Mouse (Mus musculus) liver, embryonic 13.5 days (tissue): ENCODE results near the gene BC037034. TPM values are rescaled to one million over a fixed set of nuclear protein-coding genes. Genes with fewer than 3 reads are reported as not detected.
"Not testable (repeated sequence)": the region's sequence is repeated elsewhere in the genome, so short reads cannot be mapped to it uniquely, and the experiment has no call there.

Source experiments
- ATAC-seq: fragments of 200-750 bp; cut with Nextera tagmentation; 2 replicates; pipeline ENCODE4 v1.8.0; 2017; ENCODE audit warnings: low read depth, mild to moderate bottlenecking, moderate number of reproducible peaks, moderate library complexity
- DNase-seq: peaks from one replicate; pipeline ENCODE4 v3.0.0; 2022
- H3K27ac ChIP-seq: fragments of 300-500 bp; sonication (generic); 2 replicates; pipeline ENCODE4 v1.5.1; 2015; ENCODE audit warnings: moderate library complexity, mild to moderate bottlenecking, inconsistent platforms
- H3K27me3 ChIP-seq: fragments of 300-500 bp; sonication (generic); 2 replicates; pipeline ENCODE4 v1.6.1; 2015; ENCODE audit warnings: mild to moderate bottlenecking, inconsistent platforms
- H3K36me3 ChIP-seq: fragments of 300-500 bp; sonication (generic); 2 replicates; pipeline ENCODE4 v1.6.1; 2015; ENCODE audit warnings: mild to moderate bottlenecking, inconsistent platforms
- H3K4me1 ChIP-seq: fragments of 300-500 bp; sonication (generic); replicated peaks from 2 replicates; pipeline ENCODE4 v1.6.1; 2015; ENCODE audit warnings: inconsistent platforms
- H3K4me2 ChIP-seq: fragments of 300-500 bp; sonication (generic); 2 replicates; pipeline ENCODE4 v1.6.1; 2015; ENCODE audit warnings: inconsistent platforms, mild to moderate bottlenecking, moderate library complexity
- H3K4me3 ChIP-seq: fragments of 300-500 bp; sonication (generic); replicated peaks from 2 replicates; pipeline ENCODE4 v1.5.1; 2015; ENCODE audit warnings: mild to moderate bottlenecking, inconsistent platforms
- H3K9ac ChIP-seq: fragments of 300-500 bp; sonication (generic); 2 replicates; pipeline ENCODE4 v1.6.1; 2015; ENCODE audit warnings: mild to moderate bottlenecking, inconsistent platforms
- H3K9me3 ChIP-seq: fragments of 300-500 bp; sonication (generic); replicated peaks from 2 replicates; pipeline ENCODE4 v1.6.1; 2016; ENCODE audit warnings: inconsistent platforms
- WGBS: fragments of 180-500 bp; shearing (Covaris S2); methylation state at CpG from one replicate; pipeline ENCODE4 v1.1.7; 2015; ENCODE audit not compliant: insufficient replicate concordance; 5-methylcytosine and 5-hydroxymethylcytosine counted together
- polyA plus RNA-seq: library from polyadenylated mRNA; unstranded; fragments of >200 nt; fragmentation: Nextera tagmentation; extraction: Ambion mirVana; gene quantifications from 2 replicates; pipeline ENCODE4 v1.2.1, GENCODE M21; 2015

Gene BC037034
- polyA plus RNA-seq, 1 experiment from 2014 or later: 3.6 TPM

DNA sequence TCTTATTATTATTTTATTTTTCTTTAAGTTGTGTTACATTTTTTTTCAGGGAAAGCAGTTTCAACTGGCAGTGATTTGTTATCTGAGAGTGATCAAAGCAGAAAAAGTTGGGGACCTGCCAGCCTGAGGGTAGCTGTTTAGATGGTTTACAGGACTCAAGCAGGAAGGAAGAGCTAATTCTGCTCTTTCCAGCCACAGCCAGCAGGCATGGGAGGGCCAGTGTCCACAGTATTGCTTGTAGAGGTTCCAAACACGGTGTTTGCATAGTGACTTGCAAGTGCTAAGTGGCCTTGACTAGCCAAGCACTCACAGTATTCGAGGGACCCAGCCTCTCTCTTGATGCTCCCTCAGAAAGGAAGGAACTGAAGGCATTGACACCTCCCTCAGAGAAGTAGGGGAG is 22.3 kb downstream of the BC037034 start:
- Histone ChIP-seq H3K4me2 (no peak overlapping the region), H3K27ac (no peak overlapping the region), H3K4me1 (no peaks in the 10 kb centered on the region), H3K27me3 (no peaks in the 10 kb centered on the region), H3K9ac (no peak overlapping the region), H3K9me3 (no peaks in the 10 kb centered on the region), H3K36me3 (no peaks in the 10 kb centered on the region), H3K4me3 (no peak overlapping the region)
- DNase-seq (no peak), ATAC-seq (no peak)
- WGBS: 11% methylated on average over 2 of the region's 2 CpGs

DNA sequence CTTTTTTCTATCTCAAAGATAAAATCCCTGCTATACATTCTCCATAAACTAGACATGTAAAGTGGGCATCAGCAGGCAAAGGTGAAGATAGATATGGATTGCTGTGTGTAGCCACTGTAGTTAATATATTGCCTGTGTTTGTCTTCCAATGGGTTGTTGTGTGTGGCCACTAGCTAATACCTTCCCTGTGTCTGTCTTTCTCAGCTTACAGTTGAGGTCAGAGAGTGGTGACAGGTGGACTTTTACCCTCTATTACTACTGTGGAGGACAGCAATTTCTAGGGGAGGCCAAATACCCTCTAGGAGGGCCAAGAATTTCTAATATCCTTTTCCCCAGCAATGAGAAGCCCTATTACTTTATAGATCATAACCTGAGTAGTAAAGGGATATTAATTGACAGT is 29.6 kb downstream of the BC037034 start:
- Histone ChIP-seq H3K4me1 (no peaks in the 10 kb centered on the region), H3K9me3 (no peaks in the 10 kb centered on the region), H3K4me3 (no peak overlapping the region), H3K36me3 (no peaks in the 10 kb centered on the region), H3K27me3 (no peaks in the 10 kb centered on the region), H3K27ac (no peak overlapping the region), H3K9ac (no peak overlapping the region), H3K4me2 (no peak overlapping the region)
- ATAC-seq: no peak
- DNase-seq: no peak

DNA sequence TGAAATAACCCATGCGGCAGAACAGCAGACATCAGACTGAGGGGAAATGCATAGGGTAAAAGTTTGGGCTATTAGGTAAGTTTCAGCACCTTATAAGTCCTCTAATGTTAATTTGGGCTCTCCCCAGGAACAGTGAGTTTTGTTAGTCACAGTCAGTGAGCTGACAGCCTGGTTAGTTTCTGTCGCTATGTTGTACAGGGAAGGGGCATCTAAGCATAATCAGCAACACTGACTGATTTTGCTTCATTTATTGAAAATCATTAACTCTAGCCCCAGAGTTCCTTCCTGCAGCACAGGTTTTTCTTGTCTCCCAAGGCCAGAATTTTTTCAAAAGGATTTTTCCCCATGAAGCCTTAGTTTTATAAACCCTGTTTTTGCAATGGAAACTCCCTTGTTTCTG is 30.1 kb downstream of the BC037034 start:
- ATAC-seq (no peak), DNase-seq (no peak)
- 80% methylated on average over 2 of the region's 2 CpGs for WGBS
- Histone ChIP-seq H3K27me3 (no peaks in the 10 kb centered on the region), H3K9ac (no peak overlapping the region), H3K4me3 (no peak overlapping the region), H3K9me3 (no peaks in the 10 kb centered on the region), H3K4me2 (no peak overlapping the region), H3K36me3 (no peaks in the 10 kb centered on the region), H3K27ac (no peak overlapping the region), H3K4me1 (no peaks in the 10 kb centered on the region)

DNA sequence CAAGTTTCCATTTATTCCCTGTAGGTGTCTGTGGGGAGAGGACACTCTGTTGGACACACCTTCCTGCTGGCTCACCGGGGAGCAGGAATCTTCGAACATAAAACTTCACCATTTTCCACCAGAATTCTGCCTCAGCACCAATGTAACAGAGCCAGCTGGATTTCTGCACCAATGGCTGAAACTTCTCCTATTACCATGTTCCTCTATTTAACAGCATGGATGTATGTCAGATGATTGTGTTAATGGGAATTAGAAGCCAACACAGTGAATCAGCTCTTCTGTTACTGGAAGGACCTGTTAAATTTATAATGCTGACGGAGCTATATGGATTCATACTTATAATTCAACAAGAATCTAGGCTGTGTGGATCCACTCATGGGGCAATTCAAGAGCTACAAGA is 34.3 kb downstream of the BC037034 start:
- H3K27ac ChIP-seq: no peak overlapping the region
- 78% methylated on average over 3 of the region's 3 CpGs for WGBS
- H3K4me3 ChIP-seq: no peak overlapping the region
- H3K9me3 ChIP-seq: no peaks in the 10 kb centered on the region
- no peak overlapping the region for H3K9ac ChIP-seq
- no peak overlapping the region for H3K4me2 ChIP-seq
- ATAC-seq (no peak), DNase-seq (no peak)
- no peaks in the 10 kb centered on the region for H3K36me3 ChIP-seq
- no peaks in the 10 kb centered on the region for H3K4me1 ChIP-seq
- H3K27me3 ChIP-seq: no peaks in the 10 kb centered on the region

DNA sequence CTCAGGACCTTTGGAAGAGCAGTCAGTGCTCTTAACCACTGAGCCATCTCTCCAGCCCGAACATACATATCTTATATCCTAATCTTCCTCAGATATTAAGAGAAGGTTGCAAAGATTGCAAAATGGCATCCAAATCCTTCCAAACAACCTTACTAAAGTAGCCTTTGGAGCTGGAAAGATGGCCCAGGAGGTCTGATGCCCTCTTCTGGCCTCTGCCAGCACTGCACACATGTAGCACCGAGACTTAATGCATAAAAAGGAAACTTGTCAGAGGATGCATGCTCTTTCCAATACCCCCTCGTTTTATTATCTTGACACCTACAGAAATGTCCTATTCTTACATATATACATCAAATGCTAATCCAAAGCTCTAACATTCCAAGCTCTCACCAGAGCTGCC is 35.8 kb downstream of the BC037034 start:
- no peak for ATAC-seq
- WGBS: 34% methylated on average over 3 of the region's 3 CpGs
- H3K36me3 ChIP-seq: no peaks in the 10 kb centered on the region
- H3K9ac ChIP-seq: no peak overlapping the region
- H3K27ac ChIP-seq: no peak overlapping the region
- H3K4me2 ChIP-seq: no peak overlapping the region
- no peaks in the 10 kb centered on the region for H3K27me3 ChIP-seq
- H3K4me3 ChIP-seq: no peak overlapping the region
- no peaks in the 10 kb centered on the region for H3K4me1 ChIP-seq
- no peak for DNase-seq
- no peaks in the 10 kb centered on the region for H3K9me3 ChIP-seq

DNA sequence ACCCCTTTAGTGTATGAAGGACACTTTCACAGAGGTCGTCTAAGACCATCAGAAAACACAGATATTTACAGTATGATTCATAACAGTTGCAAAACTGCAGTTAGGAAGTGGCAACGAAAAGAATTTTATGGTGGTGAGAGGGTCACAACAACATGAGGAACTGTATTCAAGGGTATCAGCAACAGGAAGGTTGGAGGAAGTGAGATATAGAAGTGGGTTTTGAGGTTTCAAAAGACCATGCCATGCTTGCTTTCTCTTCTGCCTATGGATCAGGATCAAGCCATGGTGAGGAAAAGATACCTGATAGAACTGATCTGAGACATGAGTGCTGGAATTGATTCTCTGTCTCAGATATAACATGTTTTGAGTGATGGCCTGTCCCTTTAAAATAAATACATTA is 36.5 kb downstream of the BC037034 start:
- DNase-seq (no peak), ATAC-seq (no peak)
- Histone ChIP-seq H3K27me3 (no peaks in the 10 kb centered on the region), H3K4me1 (no peaks in the 10 kb centered on the region), H3K4me3 (no peak overlapping the region), H3K4me2 (no peak overlapping the region), H3K9ac (no peak overlapping the region), H3K36me3 (no peaks in the 10 kb centered on the region), H3K27ac (no peak overlapping the region), H3K9me3 (no peaks in the 10 kb centered on the region)
- WGBS: 5% methylated on average over 2 of the region's 2 CpGs

DNA sequence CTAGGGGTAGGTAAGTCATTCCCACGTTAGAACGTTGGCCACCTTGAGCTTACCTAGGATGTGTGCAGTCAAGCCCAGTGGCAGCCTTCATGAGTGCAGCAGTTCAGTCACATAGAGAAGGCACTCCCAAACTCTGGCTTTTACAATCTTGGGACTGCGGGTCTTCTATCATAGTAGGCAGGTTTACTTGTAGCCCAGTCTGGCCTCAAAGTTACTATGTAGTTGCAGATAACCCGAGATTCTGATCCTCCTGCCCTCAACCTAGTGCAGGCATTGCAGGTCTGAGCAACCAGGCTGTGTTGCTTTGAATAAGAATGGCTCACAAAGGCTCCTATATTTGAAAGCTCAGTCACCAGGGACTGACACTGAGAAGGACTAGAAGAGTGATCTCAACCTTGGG is 37.3 kb downstream of the BC037034 start:
- 31% methylated on average over 4 of the region's 4 CpGs for WGBS
- Histone ChIP-seq H3K4me3 (no peak overlapping the region), H3K4me2 (no peak overlapping the region), H3K27me3 (no peaks in the 10 kb centered on the region), H3K9ac (no peak overlapping the region), H3K4me1 (no peaks in the 10 kb centered on the region), H3K27ac (no peak overlapping the region), H3K36me3 (no peaks in the 10 kb centered on the region), H3K9me3 (no peaks in the 10 kb centered on the region)
- DNase-seq (no peak), ATAC-seq (no peak)

DNA sequence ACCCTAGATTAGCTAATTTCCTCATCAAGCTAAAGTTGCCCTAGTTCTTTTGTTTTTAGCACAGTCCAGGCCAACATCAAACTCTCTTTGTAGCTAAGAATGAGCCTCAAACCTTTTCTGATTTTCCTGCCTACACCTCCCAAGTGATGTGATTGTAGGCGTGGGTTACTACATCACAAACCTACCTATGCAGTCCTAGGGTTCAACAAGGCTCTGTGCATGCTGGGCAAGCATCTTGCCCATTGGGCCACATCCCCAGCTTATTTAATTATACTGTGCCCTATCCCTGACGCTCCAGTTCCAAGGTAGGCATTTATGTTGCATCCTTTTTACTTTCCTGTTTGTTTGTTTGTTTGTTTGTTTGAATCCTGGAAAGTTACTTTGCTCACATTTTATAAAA is 38.1 kb downstream of the BC037034 start, which contains the start of gene Nxpe5:
TSS of gene Nxpe5 (plus strand) at position 199 of the 400 bp plus-strand sequence.
- WGBS: 48% methylated on average over 2 of the region's 2 CpGs

DNA sequence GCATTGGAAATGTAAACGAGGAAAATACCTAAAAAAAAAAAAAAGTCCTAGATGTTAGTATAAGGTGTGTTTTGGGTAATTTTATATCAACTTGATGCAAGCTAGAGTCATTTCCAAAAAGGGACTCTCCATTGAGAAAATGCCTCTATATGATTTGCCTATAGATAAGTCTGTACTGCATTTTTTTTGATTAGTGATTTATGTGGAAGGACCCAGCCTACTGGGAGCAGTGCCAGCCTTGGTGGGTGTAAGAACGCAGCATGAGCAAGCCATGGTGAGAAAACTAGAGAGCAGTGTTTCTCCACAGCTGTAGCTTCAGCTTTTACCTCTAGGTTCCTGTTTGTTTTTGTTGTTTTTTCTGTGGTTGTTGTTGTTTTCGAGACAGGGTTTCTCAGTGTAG is 40.5 kb downstream of the BC037034 start:
- Histone ChIP-seq H3K36me3 (no peaks in the 10 kb centered on the region), H3K27me3 (no peaks in the 10 kb centered on the region), H3K9ac (no peak overlapping the region), H3K4me2 (no peak overlapping the region), H3K9me3 (no peaks in the 10 kb centered on the region), H3K27ac (no peak overlapping the region), H3K4me3 (no peak overlapping the region), H3K4me1 (no peaks in the 10 kb centered on the region)
- WGBS: 46% methylated on average over 3 of the region's 3 CpGs
- no peak for DNase-seq
- ATAC-seq: no peak

More for the DNA sequence above, 38.1 kb downstream of the BC037034 start, which contains the start of gene Nxpe5:
- Histone ChIP-seq H3K36me3 (no peaks in the 10 kb centered on the region), H3K9me3 (no peaks in the 10 kb centered on the region), H3K4me3 (no peak within 1 kb of the TSS), H3K4me2 (no peak within 1 kb of the TSS), H3K27ac (no peak within 1 kb of the TSS), H3K9ac (no peak within 1 kb of the TSS), H3K27me3 (no peaks in the 10 kb centered on the region), H3K4me1 (no peaks in the 10 kb centered on the region)
- ATAC-seq (no peak), DNase-seq (no peak)

DNA sequence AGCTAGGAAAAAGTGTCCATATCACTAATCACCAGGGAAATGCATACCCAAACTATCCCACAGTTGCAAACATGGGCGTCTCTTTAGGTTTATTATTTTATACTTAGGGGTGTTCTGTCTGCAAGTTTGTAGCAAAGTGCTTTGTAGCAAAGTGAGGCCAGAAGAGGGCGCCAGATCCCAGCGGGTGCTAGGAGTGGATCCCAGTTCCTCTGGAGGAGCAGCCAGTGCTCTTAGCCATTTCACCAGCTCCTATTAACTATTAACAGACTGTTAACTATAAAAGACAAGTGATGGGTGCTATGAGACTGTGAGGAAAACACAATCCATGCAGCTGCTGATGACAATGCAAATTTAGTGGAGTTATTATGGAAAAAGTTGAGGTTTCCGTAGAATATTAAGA is 41.7 kb downstream of the BC037034 start:
- ATAC-seq (0 out of 2 replicates have a peak, but pooled peaks have one; percentile 36), DNase-seq (peak; percentile 51)
- Histone ChIP-seq H3K4me1 (no peaks in the 10 kb centered on the region), H3K4me2 (no peak overlapping the region), H3K27ac (no peak overlapping the region), H3K36me3 (no peaks in the 10 kb centered on the region), H3K9me3 (0 out of 2 replicates have a peak, but pooled peaks cover 4% of the 10 kb centered on the region), H3K9ac (no peak overlapping the region), H3K4me3 (no peak overlapping the region), H3K27me3 (no peaks in the 10 kb centered on the region)
- WGBS: 21% methylated on average over 4 of the region's 4 CpGs

DNA sequence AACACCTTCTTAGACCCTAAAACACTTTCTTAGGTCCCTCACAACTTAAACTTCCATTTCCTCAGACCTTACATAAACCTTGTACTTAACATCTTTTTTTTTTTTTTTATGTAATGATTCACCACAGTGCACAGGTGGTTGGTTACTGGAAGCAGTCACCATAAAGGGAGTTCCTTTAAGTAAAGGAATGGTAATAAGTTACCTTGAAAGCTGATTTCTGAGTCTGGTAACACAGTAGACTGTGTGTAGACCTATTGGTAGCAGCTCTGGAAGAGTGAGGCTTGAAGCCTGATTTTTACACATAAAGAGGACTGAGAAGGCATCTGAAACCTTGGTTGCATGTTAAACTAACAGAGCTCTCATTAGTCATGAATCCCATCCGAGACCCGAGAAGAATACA is 44.0 kb downstream of the BC037034 start:
- H3K27ac ChIP-seq: no peak overlapping the region
- H3K9me3 ChIP-seq: peaks cover 22% of the 10 kb centered on the region
- no peaks in the 10 kb centered on the region for H3K27me3 ChIP-seq
- WGBS: 34% methylated on average over 2 of the region's 2 CpGs
- no peak overlapping the region for H3K9ac ChIP-seq
- H3K4me3 ChIP-seq: no peak overlapping the region
- ATAC-seq: no peak
- H3K4me2 ChIP-seq: no peak overlapping the region
- H3K36me3 ChIP-seq: no peaks in the 10 kb centered on the region
- no peak for DNase-seq
- H3K4me1 ChIP-seq: no peaks in the 10 kb centered on the region

DNA sequence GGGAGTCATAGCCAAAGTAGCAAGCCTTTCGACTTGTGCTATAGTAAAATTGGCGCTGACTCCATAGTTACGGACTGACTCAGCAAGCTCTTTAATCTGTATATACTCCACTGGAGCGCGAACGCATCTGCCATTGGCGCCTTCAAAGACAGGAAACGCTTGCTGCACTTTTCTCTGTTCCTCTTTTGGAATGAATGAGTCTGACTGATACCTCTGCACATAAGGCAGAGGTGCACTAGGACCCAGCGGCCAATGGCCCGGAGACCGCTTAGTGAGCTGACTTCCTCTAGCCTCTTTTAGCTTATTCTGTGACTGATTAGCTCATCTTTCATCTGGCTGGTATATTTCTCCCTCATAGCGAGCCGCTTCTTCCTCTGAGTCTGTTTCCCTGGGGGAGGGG is 47.2 kb downstream of the BC037034 start:
- not testable (repeated sequence) for ATAC-seq, DNase-seq, H3K4me3 ChIP-seq, H3K36me3 ChIP-seq, H3K27ac ChIP-seq, H3K27me3 ChIP-seq, H3K4me2 ChIP-seq, H3K4me1 ChIP-seq, H3K9ac ChIP-seq
- peaks cover 22% of the 10 kb centered on the region for H3K9me3 ChIP-seq
- 87% methylated on average over 13 of the region's 13 CpGs for WGBS
